Mouse (Mus musculus) C2C12 (cell line): ENCODE measurements around the gene Fuca1.

Experiments
- CEBPB ChIP-seq: IDR thresholded peaks from one replicate; pipeline ENCODE4 v1.6.1; 2011; ENCODE audit warnings: low read depth, mild to moderate bottlenecking, control low read depth, moderate library complexity
- CTCF ChIP-seq: IDR thresholded peaks from one replicate; pipeline ENCODE4 v1.5.1; 2011; ENCODE audit not compliant: control insufficient read depth, insufficient read depth, insufficient read length

DNA sequence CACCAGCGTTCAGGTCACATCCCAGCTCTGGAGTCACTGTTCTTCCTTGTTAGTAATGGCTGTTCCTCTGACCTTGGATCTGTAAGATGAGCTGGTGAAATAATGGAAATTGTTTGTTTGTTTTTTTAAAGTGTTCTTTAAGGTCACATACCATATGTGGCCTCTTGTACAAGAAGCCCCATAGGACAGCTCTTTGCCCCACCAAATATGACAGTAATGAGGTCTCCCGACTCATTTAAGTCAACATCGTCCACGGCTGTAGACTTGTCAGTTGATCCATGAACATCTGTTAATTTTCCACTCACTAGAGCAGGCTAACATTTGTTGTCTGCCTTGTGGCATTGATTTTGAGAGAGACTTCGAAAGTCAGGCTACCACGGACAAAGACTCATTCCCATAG lies 41.5 kb upstream of the Fuca1 start:
- TF ChIP-seq CTCF (no peak), CEBPB (no peak)
